Mouse (Mus musculus) olfactory bulb, adult 2 months (tissue): Measurements from ENCODE around the gene Akr1d1. TPM values are rescaled to one million over a fixed set of nuclear protein-coding genes. Genes with fewer than 3 reads are reported as not detected.

ENCODE experiments used
- H3K27ac ChIP-seq: fragments of 200-500 bp; 2 replicates; pipeline ENCODE4 v1.5.1; 2012; ENCODE audit warnings: low read depth, low read length; ENCODE audit not compliant: insufficient read depth
- H3K4me1 ChIP-seq: fragments of 200-500 bp; 2 replicates; pipeline ENCODE4 v1.6.1; 2012; ENCODE audit warnings: low read length; ENCODE audit not compliant: control insufficient read depth, insufficient read depth
- H3K4me3 ChIP-seq: fragments of 200-500 bp; 2 replicates; pipeline ENCODE4 v1.5.1; 2012; ENCODE audit warnings: mild to moderate bottlenecking, low read depth, low read length, moderate library complexity; ENCODE audit not compliant: insufficient read depth
- CTCF ChIP-seq: fragments of 200-500 bp; IDR thresholded peaks from 2 replicates; pipeline ENCODE4 v1.5.1; 2012; ENCODE audit warnings: low read depth, mild to moderate bottlenecking, low read length, moderate library complexity; ENCODE audit not compliant: insufficient read depth
- POLR2A ChIP-seq: fragments of 200-500 bp; IDR thresholded peaks from 2 replicates; pipeline ENCODE4 v1.6.1; 2012; ENCODE audit warnings: mild to moderate bottlenecking, low read depth, low read length, moderate library complexity; ENCODE audit not compliant: insufficient read depth
- WGBS: fragments of 180-500 bp; shearing (Covaris S2); methylation state at CpG from one replicate; pipeline ENCODE4 v1.1.7; 2018; 5-methylcytosine and 5-hydroxymethylcytosine counted together
- polyA plus RNA-seq: library from polyadenylated mRNA; stranded (reverse); fragments of >200 nt; gene quantifications from 2 replicates; pipeline ENCODE4 v1.2.4, GENCODE M21; 2012; ENCODE audit warnings: low replicate concordance; ENCODE audit not compliant: missing spikeins, insufficient read depth, insufficient read length

Akr1d1 gene
- polyA plus RNA-seq, 1 experiment: not detected

DNA sequence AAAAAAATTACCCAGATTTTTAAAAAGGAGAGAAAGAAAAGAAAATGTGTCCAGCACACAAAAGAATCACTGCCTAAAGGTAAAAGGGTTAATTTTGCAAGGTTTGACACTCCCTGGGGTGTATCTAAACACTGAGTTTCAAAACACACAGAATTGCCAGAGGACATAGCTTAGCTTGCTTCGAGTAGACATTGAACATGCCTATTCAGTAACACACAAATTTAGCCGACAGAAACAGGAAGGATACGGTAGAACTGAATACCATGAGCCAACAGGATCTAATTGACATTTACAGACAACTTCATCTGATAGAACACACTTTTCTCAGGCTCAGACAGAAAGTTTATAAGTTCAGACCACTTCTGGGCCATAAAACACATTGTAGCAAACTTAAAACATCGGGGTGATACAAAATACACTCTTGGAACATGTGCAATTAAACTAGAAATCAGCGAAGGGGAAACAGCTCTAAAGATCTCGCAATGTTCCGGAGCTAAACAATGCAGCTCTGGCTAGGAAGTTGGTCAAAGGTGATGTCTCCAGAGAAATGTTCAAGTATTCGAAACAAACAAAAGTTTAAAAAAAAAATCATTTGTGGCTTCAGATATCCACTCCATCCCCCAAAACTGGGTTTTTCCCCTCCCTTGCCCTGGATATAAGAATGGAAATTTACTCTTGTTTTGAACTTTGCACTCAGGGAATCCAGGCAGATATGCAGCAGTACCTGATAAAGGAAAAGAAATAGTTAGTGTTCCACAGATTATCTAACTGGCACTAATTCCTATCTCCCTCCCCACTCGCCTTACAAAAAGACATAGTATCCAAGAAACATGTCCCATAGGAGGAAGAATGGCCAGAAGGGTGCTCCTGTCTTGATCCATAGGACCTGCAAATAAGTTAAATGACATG, 73.1 kb downstream of the Akr1d1 start:
- 40% methylated on average over 9 of the region's 9 CpGs for WGBS
- no peak overlapping the region for H3K4me3 ChIP-seq
- no peaks in the 10 kb centered on the region for H3K4me1 ChIP-seq
- TF ChIP-seq POLR2A: no peak
- TF ChIP-seq CTCF: no peak
- no peak overlapping the region for H3K27ac ChIP-seq

DNA sequence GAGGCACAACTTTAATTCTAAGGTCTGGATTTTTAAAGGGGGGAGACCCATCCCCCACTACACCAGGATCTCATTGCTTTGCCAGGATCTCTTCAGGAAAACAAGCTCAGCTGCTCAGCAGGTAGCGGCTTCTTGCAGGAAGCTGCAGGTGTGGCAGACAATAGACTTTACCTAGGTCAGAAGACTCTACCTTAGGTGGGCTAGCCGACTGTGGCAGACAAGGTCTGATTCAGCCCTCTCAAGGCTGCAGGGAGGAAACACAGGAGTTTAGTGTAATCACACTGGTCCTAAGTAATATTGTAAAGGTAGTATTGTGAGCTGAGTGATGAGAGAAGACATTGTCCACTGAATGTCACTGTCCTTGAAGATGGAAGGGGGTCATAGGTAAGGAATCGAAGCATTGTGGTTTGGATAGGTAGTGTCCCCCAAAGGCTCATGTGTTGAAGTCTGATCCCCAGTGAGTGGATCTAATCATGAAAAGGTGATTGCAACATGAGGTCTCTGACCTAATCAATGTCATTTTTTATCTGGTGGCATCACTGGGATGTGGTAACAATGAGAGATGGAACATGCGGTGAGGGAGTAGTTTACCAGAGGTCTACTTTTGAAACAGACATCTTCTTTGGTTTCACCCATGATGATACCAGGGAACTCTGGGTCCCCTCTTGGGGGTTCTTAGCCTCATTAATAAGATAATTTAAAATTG, 74.4 kb downstream of the Akr1d1 start:
- no peaks in the 10 kb centered on the region for H3K4me1 ChIP-seq
- 84% methylated on average over 4 of the region's 4 CpGs for WGBS
- H3K27ac ChIP-seq: no peak overlapping the region
- H3K4me3 ChIP-seq: no peak overlapping the region
- no peak for TF ChIP-seq POLR2A
- no peak for TF ChIP-seq CTCF

DNA sequence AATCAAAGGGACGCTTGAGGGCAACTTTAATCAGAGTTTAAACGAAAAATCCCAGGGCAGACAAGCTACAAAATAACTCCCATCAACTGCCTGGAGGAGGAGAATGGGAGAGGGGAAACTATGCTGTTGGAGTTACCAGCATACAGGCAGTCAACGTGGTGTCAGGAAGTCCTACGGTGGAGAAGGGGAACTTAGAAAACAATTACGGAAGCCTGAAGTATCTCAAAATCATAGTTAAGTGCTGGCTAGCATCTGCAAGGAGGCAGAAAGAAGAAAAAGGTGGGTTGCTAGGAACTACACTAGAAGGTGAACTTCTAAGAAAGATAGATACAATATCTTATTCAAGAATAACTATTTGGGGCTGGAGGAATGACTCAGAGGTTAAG, 74.9 kb downstream of the Akr1d1 start:
- TF ChIP-seq CTCF (no peak), POLR2A (no peak)
- WGBS: 76% methylated on average over 5 of the region's 5 CpGs
- no peak overlapping the region for H3K27ac ChIP-seq

DNA sequence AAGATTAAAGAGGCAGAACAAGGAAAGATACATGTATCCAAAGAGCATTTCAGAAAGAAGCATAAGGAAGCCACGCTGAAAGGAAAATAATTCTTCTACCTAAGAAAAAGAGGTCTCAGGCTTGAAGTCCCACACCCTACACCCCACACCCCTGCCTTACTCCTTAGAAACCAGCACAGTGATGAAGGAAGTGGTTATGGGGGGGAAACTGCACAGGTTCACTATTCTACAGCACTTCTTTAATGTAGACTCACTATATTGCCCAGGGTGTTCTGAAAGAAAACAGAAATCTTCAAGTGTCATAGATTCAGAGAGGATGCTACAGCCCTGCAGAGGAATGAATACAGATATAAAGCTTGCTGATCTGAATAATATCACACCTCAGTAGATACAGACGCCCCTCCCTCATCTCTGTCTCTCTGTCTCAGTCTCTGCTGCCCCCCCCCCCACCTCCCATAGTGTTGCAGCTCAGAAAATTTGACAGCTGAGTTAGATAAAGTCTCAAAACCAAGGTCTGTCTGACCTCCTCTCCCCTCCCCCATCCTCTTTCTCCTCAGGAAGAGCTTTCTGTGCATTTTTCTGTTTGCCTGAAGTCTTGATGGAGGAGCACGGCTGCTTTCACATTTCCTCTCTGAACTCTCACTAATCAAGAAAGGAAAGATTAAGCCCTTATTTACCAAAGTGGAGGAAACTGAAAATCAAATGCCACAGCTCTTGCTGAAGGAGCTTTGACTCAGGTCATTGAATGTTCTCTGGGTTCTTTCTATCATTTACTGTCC, 77.7 kb downstream of the Akr1d1 start:
- Histone ChIP-seq H3K27ac (no peak overlapping the region), H3K4me1 (no peaks in the 10 kb centered on the region), H3K4me3 (no peak overlapping the region)
- WGBS: 74% methylated on average over 3 of the region's 3 CpGs
- TF ChIP-seq POLR2A (no peak), CTCF (no peak)

More for the DNA sequence above, 74.9 kb downstream of the Akr1d1 start:
- H3K4me1 ChIP-seq: no peaks in the 10 kb centered on the region
- no peak overlapping the region for H3K4me3 ChIP-seq

DNA sequence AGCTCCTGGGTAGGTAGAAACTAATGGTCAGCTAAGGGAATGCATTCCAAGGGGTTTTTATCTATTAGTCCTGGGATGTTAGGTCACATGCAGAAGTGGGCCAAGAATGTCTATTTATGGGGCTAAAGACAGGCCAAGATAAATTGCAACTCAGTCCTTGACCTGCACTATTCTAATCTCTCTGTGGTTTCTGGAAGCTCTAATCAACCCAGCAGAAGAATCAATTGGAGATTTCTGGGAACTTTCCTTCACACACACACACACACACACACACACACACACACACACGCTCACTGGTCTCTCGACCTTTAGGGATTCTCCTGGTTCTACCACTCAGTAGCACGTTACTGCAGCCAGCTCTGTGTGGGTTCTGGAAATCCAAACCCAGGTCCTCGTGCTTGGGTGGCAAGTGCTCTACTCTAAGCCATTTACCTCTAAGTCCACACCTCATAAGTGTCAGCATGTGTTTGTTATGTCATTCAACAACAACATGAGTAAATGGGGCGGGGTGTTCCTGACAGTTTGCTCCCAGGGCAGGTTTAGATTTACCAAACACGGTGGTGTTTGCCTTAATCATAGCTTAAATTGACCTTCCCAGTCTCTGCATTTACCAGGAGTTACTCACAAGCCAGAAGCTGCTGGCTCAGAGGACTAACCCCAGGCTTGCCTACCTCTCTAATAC, 82.8 kb downstream of the Akr1d1 start:
- WGBS: 86% methylated on average over 6 of the region's 6 CpGs
- peaks cover 4% of the 10 kb centered on the region; the same call in 1 of the 2 replicates for H3K4me1 ChIP-seq
- no peak overlapping the region for H3K4me3 ChIP-seq
- no peak for TF ChIP-seq CTCF
- no peak for TF ChIP-seq POLR2A
- no peak overlapping the region for H3K27ac ChIP-seq

DNA sequence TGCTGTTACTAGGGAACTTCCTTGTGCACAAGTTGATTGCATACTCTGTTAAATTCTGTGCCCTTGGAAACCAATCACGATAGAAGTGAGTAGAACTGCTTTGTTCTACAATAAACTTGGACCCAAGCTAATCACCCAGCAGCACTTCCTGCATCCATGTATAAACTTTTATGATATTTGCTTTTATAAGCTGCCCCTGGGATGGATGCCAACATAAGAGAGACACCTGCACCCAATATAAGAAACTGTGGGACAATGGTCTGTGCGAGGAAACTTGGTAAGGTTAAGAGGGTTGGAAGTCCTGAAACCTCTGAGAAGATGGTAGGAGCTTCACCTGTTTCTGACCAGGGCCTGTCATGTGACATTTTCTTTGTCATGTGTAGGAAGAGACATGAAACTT, 85.5 kb downstream of the Akr1d1 start:
- no peak for TF ChIP-seq POLR2A
- H3K27ac ChIP-seq: no peak overlapping the region
- no peak overlapping the region for H3K4me3 ChIP-seq
- peaks cover 4% of the 10 kb centered on the region; the same call in 1 of the 2 replicates for H3K4me1 ChIP-seq
- WGBS: 79% methylated on average over 2 of the region's 2 CpGs

DNA sequence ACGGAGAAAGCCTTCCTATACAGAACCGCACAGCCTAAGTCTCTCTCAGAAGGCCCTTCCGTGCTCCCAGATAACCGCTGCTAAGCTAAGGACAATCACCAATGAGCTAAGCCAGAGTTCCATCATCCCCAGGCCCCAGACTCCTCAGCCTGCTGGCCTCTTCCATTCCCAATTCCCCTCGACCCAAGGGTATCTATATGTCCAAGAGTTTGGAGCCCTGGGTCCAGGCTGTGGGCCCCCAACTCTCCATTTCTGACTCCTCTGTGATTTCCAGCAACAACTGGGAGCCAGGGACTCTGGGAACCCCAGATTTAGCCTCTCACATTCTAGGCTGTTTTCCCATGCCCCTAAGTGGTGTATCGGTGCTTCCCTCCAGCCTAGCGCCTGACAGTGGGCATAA, 86.2 kb downstream of the Akr1d1 start:
- H3K4me1 ChIP-seq: peaks cover 4% of the 10 kb centered on the region; the same call in 1 of the 2 replicates
- TF ChIP-seq POLR2A (no peak), CTCF (no peak)
- H3K4me3 ChIP-seq: no peak overlapping the region
- 96% methylated on average over 7 of the region's 7 CpGs for WGBS
- H3K27ac ChIP-seq: no peak overlapping the region

DNA sequence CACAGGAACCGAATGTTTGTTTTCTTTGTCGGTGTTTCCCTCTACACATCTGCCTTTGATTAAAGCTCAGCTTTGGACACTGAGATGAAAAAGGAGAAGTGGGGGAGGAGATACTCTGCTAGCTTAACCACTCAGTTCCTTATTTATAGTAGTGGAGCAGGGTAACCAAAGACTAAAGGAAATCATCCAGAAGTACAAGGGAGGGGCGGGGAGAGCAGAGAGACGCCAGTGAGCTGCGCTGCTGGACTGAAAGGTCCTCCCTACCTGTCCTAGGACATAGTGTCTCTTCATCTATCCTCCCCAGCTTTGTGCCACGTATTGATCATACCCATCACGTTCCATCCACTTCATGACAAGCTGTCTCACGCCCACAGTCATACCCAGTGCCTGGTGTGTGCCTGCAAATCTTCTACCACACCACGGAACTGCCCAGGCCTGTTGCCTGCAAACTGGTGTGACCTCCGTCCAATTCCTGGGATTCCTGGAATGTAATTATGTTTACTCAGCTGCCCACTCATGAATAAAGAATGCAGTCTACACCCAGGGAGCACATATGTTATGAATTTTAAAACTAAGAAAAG, 87.5 kb downstream of the Akr1d1 start:
- H3K27ac ChIP-seq: no peak overlapping the region
- 60% methylated on average over 10 of the region's 10 CpGs for WGBS
- peaks cover 4% of the 10 kb centered on the region; the same call in 1 of the 2 replicates for H3K4me1 ChIP-seq
- H3K4me3 ChIP-seq: no peak overlapping the region
- TF ChIP-seq CTCF: no peak
- TF ChIP-seq POLR2A: no peak

Other genes with a start within 250 kb of the Akr1d1 start
- gene Dgki, start 230.0 kb upstream of the Akr1d1 start, polyA plus RNA-seq: not detected in 2 replicates
- gene Creb3l2, start 88.0 kb upstream of the Akr1d1 start, polyA plus RNA-seq: not detected in 2 replicates